Mouse (Mus musculus) macrophage (primary cell): ENCODE data around the gene Slc25a25. TPM values are rescaled to one million over a fixed set of nuclear protein-coding genes. Genes with fewer than 3 reads are reported as not detected.

Experiments
- H3K27ac ChIP-seq: fragments of 350-480 bp; formaldehyde crosslinking; 2 replicates; pipeline ENCODE4 v1.9.0; 2021
- H3K36me3 ChIP-seq: fragments of 350-480 bp; formaldehyde crosslinking; 2 replicates; pipeline ENCODE4 v1.9.0; 2021; ENCODE audit errors: inconsistent target
- H3K4me3 ChIP-seq: fragments of 350-480 bp; formaldehyde crosslinking; 2 replicates; pipeline ENCODE4 v1.9.0; 2021; ENCODE audit errors: inconsistent target
- H3K79me2 ChIP-seq: fragments of 350-480 bp; formaldehyde crosslinking; 2 replicates; pipeline ENCODE4 v1.9.0; 2021; ENCODE audit errors: inconsistent target
- WGBS: methylation state at CpG from one replicate; pipeline ENCODE4 v1.1.7; 2026; ENCODE audit warnings: inconsistent platforms; ENCODE audit not compliant: missing documents; 5-methylcytosine and 5-hydroxymethylcytosine counted together
- polyA plus RNA-seq: library from polyadenylated mRNA; stranded (reverse); fragments of 250-400 nt; gene quantifications from 3 replicates; pipeline ENCODE4 v1.2.4, GENCODE M21; 2018; ENCODE audit warnings: inconsistent platforms

Gene Slc25a25
- polyA plus RNA-seq, 1 experiment from 2014 or later: 13.2 TPM

- peaks cover 72% of the 10 kb centered on the region for H3K79me2 ChIP-seq
- peak within 1 kb of the TSS; percentile 75 for H3K27ac ChIP-seq
- H3K4me3 ChIP-seq: peak within 1 kb of the TSS; percentile 85
- peaks cover 6% of the 10 kb centered on the region; the same call in 1 of the 2 replicates for H3K36me3 ChIP-seq
- WGBS: 60% methylated on average over 15 of the region's 15 CpGs
Measured at GRCm38 (mm10) chr2:32449761-32450754, 1.2 kb downstream of the Slc25a25 start, which contains the start of gene Naif1. Gene Naif1 (plus strand): TSS chr2:32450457.

DNA sequence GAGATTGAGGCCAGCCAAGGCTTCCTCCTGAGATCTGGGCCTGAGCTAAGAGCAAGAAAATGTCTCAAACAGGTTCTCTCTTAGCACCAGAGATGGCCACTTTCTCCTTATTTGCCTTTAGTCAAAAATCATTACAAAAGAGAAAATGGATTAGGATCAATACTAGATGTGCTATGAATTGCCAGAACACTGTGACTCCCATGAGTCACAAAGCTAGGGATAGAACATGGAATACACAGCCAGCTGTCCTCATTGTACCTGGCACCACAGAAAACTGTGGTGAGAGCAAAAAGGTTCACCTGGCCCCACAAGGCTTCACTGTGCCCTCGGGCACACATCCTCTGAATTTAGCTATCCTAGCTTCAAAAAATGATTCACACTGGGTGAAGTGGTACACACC is 2.8 kb downstream of the Slc25a25 start:
- peak overlapping the region; percentile 90 for H3K27ac ChIP-seq

DNA sequence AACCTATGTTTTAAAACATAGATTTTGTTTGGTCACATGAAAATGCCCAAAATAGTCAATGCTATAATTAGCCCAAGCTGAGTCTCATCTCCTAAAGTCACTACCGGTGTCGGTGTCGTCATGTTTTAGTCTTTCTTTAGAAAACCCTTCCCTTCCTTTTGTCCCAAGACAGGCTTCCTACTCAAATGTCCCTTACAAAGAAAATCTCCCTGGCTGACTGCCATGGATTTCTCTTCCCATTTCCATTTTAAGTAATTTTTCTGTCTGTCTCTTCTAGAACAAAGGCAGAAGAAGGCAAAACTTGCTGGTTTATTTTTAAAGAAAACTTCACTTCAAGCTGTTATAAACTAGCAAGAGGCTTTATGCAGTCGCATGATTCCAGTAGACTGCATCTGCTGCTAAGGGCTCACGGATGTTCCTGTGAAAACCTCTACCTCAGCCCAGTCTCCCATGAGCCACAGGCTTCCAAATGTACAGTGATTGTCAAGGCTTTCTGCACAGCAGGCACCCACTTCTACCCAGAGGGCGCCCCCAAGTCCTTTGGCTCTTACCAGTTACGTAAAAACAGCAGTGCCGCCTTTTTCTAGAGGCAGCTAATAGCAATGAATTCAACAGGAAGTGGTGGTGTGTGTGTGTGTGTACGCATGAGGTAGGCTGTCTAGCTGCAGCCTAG is 3.8 kb downstream of the Slc25a25 start:
- Histone ChIP-seq H3K79me2 (peaks cover 78% of the 10 kb centered on the region), H3K27ac (peak overlapping the region; percentile 90), H3K36me3 (no peaks in the 10 kb centered on the region), H3K4me3 (no peak overlapping the region; the same call in 1 of the 2 replicates)
- 2% methylated on average over 9 of the region's 9 CpGs for WGBS

More for the DNA sequence above, 2.8 kb downstream of the Slc25a25 start:
- H3K79me2 ChIP-seq: peaks cover 78% of the 10 kb centered on the region
- WGBS: 100% methylated on average over 1 of the region's 1 CpGs
- no peaks in the 10 kb centered on the region for H3K36me3 ChIP-seq
- no peak overlapping the region for H3K4me3 ChIP-seq

GRCm38 (mm10) chr2:32445535-32445934 is 5.7 kb downstream of the Slc25a25 start:
- Histone ChIP-seq H3K4me3 (no peak overlapping the region), H3K36me3 (no peaks in the 10 kb centered on the region), H3K79me2 (peaks cover 93% of the 10 kb centered on the region), H3K27ac (peak overlapping the region; percentile 90)
- WGBS: 88% methylated on average over 1 of the region's 1 CpGs

- peaks cover 100% of the 10 kb centered on the region for H3K79me2 ChIP-seq
- H3K4me3 ChIP-seq: no peak overlapping the region
- WGBS: 86% methylated on average over 2 of the region's 2 CpGs
- H3K27ac ChIP-seq: no peak overlapping the region
- H3K36me3 ChIP-seq: no peaks in the 10 kb centered on the region
Measured at GRCm38 (mm10) chr2:32441550-32441949, 9.7 kb downstream of the Slc25a25 start.

- WGBS: 90% methylated on average over 1 of the region's 1 CpGs
- no peak overlapping the region for H3K27ac ChIP-seq
Measured at GRCm38 (mm10) chr2:32440632-32441031, 10.6 kb downstream of the Slc25a25 start.

GRCm38 (mm10) chr2:32440164-32440563 is 11.1 kb downstream of the Slc25a25 start:
- Histone ChIP-seq H3K4me3 (no peak overlapping the region), H3K79me2 (peaks cover 100% of the 10 kb centered on the region), H3K36me3 (no peaks in the 10 kb centered on the region), H3K27ac (no peak overlapping the region)
- WGBS: 100% methylated on average over 2 of the region's 2 CpGs

More at GRCm38 (mm10) chr2:32440632-32441031, 10.6 kb downstream of the Slc25a25 start:
- no peaks in the 10 kb centered on the region for H3K36me3 ChIP-seq
- H3K4me3 ChIP-seq: no peak overlapping the region
- peaks cover 100% of the 10 kb centered on the region for H3K79me2 ChIP-seq

DNA sequence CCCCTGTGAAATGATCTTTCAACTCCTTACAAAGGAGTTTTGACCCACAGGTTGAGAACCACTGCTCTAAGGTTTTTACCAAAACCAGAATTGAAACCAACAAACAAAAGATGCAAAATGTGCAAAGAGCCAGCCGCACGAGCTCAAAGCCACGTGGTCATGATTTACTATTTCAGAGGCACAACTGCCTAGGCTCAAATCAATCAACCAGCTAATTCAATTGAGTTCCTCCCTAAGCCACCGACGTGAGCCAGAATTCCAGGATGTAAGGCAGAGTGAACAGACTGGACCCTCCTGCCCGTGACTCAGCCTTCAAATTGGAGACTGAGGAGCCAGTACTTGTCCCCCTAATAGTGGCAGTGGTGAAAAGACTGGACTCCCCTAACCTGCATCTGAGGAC is 12.1 kb downstream of the Slc25a25 start:
- Histone ChIP-seq H3K36me3 (no peaks in the 10 kb centered on the region), H3K27ac (no peak overlapping the region), H3K4me3 (no peak overlapping the region), H3K79me2 (peaks cover 100% of the 10 kb centered on the region)
- WGBS: 74% methylated on average over 6 of the region's 6 CpGs

- H3K27ac ChIP-seq: no peak overlapping the region
- no peaks in the 10 kb centered on the region for H3K36me3 ChIP-seq
- peaks cover 100% of the 10 kb centered on the region for H3K79me2 ChIP-seq
- 79% methylated on average over 3 of the region's 3 CpGs for WGBS
- no peak overlapping the region for H3K4me3 ChIP-seq
Measured at GRCm38 (mm10) chr2:32438733-32439132, 12.5 kb downstream of the Slc25a25 start.

DNA sequence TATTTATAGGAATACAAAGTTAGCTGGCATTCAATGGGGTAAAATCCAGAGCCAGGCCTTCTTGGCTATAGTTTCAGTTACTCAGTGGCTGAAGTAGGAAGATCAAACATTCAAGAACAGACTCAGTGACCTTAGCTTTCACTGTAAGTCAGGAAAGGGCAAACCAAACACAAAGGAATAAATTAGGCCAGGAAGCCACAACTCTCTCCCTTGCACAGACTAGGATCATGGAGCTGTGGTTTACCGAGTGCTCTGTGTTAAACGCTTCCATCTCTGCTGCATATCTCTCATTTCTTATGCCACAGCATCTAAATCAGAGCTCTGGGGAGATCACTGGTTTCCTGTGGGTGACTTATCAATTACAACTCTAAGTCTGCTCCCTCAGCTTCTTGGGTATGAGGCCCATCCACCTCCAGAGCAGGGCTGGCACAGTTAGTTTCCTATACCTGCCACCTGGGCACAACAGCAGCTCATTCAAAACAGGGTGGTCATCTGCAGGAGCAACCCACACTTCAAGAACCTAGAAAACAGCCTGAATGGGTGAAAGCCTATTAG is 13.6 kb downstream of the Slc25a25 start:
- Histone ChIP-seq H3K27ac (no peak overlapping the region), H3K4me3 (no peak overlapping the region), H3K79me2 (peaks cover 100% of the 10 kb centered on the region), H3K36me3 (no peaks in the 10 kb centered on the region)
- 70% methylated on average over 2 of the region's 2 CpGs for WGBS

DNA sequence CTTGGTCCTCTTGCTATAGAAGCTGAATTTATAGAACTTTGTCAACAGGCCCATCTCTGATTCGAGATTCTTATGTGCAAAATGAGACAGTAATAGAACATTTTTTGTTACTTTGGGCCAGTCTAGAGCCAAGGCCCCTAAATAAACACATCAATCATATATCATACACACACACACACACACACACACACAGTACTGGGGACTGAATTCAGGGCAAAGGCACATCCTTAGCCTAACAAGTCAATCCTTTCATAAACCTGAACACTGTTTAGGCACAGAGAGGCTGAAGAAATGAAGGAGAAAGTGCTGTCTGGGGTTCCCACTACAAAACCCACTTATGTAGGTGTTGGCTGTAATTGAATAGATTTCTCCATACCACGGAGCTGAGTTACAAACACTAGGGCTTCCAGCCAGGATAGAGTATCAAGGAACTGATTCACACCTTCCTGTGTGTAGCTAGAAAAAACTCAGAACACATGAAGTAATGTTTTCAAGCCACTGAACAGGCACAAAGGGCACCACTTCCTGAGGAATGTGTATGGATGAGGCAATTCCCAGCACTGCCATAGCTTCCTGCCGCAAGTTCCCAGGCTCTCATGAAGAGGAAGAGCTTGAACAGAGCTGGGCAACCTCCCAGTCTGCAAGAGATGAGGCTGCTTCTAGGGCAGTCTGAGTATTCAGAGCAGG is 14.4 kb downstream of the Slc25a25 start:
- WGBS: 70% methylated on average over 3 of the region's 3 CpGs
- Histone ChIP-seq H3K27ac (no peak overlapping the region), H3K79me2 (peaks cover 100% of the 10 kb centered on the region), H3K4me3 (no peak overlapping the region), H3K36me3 (no peaks in the 10 kb centered on the region)

DNA sequence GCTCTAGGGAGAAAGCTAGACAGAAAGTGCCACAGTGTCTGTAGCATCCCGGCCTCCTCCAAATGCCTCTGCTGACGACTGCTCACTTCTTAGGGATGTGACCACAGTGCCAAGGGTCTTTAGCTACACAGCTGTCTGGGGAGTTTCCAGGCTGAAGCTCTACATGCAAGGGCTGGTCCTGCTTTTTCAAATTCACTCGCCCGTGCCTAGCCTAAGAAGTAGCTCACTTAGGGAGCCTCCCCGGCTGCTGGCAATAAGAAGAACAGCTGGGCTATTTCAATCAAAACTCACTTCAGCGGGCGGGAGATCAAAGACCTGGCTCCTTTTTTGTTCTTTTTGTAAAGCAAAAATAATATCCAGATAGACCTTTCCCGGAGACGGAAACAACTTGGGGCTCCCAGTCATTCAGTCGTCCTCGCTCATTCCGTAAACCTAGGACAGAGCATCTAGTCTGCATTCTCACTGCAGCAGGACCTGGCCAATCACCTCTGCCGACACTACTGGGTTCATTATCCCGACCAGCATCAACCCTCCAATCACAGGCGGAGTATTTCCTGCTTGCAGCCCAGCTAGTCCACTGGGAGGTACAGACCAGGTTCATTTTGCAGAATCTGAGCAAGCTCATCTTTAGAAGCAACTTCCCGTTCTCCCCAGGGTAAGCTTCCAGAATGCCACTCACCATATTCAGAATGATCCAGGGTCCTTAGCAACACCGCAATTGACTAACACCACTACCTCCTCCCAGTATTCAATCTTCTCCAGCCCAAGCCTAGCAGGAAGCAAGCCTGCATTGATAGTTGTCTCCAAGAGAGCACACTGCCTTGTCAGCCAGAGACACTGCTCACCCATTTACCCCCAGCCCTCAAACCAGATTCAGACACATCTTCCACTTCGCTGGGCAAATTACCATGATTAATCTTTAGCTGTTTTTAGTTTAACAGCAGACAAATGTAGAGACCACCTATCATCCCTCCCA is 20.3 kb downstream of the Slc25a25 start:
- Histone ChIP-seq H3K79me2 (peaks cover 100% of the 10 kb centered on the region), H3K36me3 (no peaks in the 10 kb centered on the region), H3K27ac (no peak overlapping the region), H3K4me3 (no peak overlapping the region)
- WGBS: 95% methylated on average over 16 of the region's 18 CpGs

GRCm38 (mm10) chr2:32429215-32429891 is 21.9 kb downstream of the Slc25a25 start:
- 72% methylated on average over 4 of the region's 4 CpGs for WGBS
- Histone ChIP-seq H3K4me3 (no peak overlapping the region), H3K79me2 (peaks cover 100% of the 10 kb centered on the region), H3K27ac (0 out of 2 replicates have a peak overlapping the region, but pooled peaks have one; percentile 7), H3K36me3 (no peaks in the 10 kb centered on the region)
